Mouse (Mus musculus) spleen, postnatal 4 days (tissue): ENCODE results near the gene Myh6.
"Not testable (repeated sequence)": the region's sequence is repeated elsewhere in the genome, so short reads cannot be mapped to it uniquely, and the experiment has no call there.

ENCODE experiments used
- DNase-seq, 2 experiments: peaks; one replicate each; pipeline ENCODE4 v3.0.0; 2022; ENCODE audit warnings: low spot score in 2 of 2

Gene Myh6

DNA sequence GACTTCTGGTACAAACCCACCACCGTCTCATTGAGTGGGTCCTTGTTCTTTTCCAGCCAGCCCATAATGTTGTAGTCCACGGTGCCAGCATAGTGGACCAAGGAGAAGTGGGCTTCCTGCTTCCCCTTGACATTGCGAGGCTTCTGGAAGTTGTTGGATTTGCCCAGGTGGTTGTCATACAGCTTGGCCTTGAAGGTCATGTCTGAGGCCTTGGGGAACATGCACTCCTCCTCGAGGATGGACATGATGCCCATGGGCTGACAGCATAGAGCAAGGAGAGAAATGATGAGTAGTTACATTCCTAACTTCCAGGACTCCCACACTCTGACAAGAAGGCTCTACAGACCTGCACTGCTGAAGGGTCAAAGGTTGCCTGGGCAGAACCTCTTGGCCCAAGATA lies 8.2 kb downstream of the Myh6 start:
- DNase-seq: no peak

DNA sequence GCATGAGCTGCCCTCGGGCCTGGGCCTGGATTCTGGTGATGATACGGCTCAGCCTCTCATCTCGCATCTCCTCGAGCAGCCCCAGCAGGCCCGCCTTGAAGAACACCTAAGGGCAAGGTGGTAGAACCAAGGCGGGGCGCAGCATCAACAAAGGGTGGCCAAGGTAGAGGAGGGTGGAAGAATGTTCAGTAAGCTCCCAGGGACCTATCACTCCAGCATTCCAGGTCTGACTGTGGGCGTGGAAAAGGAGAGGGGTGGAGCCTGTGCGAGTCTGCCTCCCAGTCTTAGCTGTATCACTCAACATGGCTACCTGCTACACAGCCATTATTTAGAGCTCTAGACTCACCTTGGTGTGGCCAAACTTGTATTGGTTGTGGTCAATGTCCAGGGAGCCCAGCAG lies 10.2 kb downstream of the Myh6 start:
- no peak for DNase-seq

DNA sequence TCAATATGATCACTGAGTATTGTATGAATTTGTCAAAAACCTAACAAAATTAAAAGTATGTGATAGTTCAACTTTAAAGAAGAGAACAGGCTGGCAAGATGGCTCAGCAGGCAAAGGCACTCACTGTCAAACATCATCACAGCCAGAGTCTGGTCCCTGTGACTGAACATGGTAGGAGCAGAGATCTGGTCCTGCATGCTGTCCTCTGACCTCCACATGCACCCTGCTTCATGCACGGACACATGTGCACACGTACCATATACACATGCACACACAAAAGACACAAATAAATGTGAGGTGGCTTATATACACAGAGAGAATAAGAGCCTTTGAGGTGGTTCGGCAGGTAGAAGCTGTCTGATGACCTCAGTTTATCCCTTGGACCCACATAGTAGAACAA lies 11.2 kb downstream of the Myh6 start:
- DNase-seq: no peak

DNA sequence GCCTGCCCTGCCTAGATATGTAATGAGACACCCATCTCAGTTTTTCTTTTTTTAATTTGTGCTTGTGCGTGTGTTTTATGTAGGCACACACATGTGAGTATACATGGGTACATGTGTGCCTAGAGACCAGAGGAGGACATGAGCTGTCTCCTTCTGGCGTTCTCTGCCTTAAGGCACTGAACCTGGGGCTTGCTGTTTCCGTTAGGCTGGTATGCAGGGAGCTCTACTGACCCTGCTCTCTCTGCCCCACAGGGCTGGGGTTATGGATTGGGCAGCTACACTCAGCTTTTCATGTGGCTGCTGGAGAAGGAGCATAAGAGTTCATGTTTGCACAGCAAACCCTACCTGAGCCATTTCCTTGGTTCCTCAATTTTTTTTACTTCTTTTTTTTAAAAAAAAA lies 12.3 kb downstream of the Myh6 start:
- no peak for DNase-seq

DNA sequence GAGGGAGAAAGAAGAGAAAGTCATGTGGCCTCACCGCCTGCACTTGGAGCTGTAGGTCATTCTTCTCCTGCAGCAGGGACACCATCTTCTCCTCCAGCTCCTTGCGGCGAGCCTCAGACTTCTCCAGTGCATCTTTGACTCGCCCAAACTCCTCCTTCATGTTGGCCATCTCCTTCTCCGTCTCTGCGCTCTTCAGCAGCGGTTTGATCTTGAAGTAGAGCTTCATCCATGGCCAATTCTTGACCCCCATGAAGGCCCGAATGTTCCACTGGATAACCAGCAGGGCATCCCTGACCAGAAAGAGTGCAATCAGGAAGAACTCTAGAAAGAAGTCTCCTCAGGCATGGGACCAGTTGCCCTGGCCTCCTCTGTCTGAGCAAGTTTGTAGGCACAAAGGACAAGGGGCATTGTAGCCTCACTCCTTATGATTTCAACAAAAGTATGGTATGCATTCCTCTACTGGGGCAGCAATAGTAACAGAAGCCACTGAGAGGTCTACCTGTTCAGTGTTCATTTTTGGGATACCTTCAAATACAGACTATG lies 13.0 kb downstream of the Myh6 start:
- DNase-seq: no peak

DNA sequence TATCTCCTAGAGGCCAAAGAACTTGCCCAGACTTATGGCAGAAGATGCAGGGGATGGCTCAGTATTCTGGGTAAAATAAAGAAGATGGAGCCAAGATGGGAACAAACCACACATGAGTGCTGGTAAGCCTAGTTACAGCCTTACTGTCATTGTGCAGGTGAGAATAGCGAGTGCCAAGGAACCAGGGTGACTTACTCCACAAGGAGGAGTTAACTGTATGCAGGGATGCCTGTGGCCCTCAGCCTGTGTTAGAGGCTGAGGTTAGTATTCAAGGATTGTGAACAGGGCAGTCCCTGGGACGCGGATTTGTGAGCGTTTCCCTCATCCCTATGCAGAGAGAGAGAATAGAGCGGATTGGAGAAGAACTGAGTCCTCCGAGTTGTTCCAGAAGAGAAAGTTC lies 15.1 kb downstream of the Myh6 start:
- DNase-seq: no peak

DNA sequence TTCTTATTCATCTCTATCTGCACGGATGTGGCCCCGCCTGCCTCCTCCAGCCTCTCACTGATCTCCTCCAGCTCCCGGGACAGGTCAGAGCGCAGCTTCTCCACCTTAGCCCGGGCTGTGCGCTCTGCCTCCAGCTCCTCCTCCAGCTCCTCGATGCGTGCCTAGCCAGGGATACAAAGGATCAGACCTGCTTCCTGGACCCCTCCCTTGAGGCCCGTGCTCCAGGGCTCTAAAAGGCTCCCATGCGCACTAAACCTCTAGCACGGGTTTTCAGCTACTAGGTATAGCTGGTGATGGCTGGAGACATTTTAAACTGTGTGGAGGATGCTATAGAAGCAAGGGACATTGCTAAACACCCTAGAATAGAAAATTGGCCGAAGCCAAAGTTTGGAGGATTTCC lies 16.2 kb downstream of the Myh6 start:
- no peak for DNase-seq

DNA sequence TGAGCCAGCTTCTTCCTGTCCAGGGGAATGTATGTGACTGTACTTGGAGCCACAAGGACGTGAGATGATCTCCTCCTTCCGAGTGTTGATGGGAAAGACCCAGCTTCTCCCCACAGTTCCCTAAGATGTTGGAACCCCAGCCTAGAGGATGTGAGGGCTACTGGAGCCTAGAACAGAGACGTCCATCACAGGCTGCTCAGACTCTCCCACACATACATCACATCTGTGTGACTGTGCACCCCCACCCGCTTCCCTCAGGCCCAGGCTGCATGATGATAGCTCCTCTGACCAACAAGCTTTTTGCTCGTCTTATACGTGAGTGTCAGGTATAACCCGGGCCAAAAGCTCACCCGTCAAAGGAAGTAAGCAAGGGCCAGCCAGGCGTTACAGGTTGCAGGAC lies 17.9 kb downstream of the Myh6 start:
- no peak for DNase-seq

DNA sequence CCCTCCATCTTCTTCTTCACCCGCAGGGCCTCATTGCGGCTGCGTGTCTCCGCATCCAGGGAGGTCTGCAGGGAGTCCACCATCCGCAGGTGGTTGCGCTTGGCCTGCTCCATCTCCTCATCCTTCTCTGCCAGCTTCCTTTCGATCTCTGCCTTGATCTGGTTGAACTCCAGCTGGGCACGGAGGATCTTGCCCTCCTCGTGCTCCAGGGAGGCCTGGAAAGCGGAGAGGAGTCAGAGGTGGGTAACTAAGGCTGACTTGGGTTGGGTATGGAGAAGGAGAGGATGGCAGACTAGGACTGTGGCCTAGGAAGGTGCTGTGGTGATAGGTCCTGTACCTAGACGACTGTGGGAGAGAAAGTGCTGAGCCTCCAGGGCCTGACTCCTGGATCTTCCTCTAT lies 19.7 kb downstream of the Myh6 start:
- DNase-seq: not testable (repeated sequence)

DNA sequence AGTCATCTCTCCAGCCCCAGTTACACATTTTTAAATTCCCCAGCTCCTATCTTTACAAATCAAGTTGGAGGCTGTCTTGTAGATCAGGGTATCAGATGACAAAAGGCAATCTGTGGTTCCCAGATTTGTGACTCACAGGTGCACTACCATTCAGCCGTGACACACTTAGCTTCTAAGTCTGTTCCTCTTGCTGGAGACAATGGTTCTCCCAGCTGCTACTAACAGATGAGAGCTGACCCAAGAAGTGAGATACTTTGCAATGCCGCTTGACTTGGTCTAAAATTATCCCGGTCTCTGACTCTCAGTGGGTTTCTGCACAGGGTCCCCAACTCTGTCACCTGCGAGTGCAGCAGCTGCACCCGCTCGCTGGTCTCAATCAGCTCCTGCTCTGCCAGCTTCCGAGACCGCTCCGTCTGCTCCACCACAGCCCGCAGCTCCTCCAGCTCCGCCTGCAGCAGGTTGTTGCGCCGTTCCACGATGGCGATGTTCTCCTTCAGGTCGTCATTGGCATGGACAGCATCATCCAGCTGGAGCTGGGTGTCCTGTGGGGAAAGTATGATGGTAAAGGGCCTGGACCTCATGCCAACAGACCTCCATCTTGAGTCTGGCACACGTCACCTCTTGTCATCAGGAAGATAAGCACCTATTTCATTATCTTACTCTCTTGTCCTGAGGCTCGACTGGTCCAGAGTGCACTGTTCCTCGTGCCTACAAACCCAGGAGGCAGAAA lies 20.6 kb downstream of the Myh6 start:
- no peak for DNase-seq

DNA sequence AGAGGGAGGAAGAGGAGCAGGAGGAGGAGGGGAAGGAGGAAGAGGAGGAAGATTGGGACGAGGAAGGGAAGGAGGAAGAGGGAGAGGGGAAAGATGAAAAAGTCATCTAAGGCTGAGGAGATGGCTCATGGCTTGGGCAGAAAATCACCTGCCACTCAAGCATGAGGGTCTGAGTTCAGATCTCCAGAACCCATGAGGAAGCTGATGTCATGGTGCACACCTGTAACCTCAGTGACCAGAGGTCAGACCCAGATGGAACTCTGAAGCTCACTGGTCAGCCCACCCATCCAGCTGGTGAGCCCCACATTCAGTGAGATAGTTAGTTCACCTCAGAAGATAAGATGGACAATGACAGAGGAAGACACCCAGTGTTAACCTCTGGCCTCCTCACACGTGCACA lies 21.8 kb downstream of the Myh6 start:
- no peak for DNase-seq

DNA sequence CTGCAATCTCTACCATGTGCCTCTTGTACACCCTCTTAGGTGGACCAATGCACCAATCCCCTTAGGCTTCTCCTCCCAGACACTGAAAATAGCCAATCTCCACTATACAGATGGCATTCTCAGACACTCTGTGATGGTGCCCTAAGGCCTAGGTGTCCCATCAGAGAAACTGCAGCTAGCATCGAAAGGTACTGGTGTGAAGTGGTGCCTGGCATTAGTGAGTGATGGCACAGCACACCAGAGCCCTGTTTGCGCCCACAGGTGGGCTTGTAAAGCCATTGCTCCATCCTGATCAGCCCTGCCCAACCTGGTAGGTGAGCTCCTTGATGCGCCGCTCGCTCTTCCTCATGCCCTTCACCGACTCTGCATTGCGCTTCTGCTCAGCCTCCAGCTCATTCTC lies 22.8 kb downstream of the Myh6 start:
- DNase-seq: no peak

DNA sequence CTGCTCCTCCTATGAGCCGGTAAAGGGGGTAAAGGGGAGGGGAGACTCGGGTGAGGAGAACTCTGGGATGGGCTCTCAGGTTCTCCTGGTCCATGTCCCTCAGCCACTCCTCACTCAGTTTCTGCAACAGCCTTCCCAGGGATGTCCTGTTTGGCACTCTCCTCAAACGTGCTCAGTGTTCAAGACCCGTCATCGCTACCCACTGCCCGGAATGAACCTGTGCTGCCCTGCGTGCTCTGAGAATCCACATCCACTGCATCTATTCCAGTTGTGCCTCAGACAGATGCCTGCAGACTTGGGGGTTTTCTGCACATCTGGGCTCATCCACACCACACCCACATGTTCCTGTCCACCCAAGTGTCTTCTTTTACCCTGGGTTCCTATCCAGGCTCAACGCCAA lies 24.2 kb downstream of the Myh6 start:
- no peak for DNase-seq

DNA sequence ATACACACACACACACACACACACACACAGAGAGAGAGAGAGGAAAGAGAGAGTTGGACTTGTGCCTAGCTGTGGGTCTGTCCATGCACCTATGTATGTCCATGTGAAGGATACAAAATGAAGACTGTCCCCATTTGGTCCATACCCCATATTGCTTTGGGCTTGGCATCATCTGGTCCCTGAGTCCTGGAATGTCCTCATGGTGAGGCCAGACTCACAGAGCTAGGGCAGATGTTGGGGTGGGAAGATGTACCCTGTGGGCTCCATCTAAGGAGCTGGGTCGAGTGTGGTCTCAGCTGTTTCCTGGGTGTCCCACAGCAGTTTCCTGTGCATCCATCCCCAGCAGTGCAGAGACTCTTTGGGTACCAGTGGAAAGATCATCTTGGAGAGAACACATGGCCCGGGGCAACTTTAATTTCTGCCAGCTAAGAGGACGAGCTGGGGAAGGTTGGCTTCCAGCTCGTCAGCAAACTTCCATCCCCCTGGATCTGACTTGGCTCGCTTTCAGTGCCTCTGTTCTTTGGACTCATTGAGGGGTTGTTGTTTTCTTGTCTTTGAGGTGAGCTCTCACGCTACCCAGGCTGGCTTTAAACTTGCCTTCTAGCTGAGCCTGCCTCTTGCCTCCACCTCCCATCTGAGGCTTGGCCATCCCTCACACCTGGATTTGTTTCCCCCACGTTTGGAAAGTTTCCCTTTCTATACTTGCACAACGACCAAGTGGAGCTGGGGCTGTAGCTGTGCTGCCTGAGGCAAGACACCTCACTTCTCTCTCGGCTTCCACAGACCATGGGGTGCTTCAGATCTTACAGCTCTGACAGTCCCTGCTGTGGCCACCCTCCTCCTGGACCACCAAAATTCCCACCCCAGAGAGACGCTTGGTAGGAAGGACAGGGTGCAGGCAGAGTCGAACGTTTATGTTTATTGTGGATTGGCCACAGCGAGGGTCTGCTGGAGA lies 25.4 kb downstream of the Myh6 start:
- no peak for DNase-seq

DNA sequence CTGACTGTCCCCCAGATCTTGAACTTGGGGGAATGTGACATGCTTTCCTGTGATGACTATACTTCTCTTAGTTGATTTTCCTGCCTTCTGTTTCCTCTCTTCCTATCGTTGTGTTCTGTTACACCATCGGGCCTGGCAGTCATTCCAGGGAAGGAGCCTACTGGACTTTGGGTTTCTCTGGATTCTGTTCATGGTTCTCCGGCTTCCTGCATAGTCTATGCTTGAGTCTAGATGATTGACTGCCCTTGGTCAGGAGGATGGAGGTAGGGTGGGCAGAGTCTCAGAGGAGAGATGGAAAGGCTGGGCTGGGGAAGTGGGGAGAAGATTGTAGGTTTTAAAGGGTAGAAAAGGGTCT lies 26.6 kb downstream of the Myh6 start:
- no peak for DNase-seq

DNA sequence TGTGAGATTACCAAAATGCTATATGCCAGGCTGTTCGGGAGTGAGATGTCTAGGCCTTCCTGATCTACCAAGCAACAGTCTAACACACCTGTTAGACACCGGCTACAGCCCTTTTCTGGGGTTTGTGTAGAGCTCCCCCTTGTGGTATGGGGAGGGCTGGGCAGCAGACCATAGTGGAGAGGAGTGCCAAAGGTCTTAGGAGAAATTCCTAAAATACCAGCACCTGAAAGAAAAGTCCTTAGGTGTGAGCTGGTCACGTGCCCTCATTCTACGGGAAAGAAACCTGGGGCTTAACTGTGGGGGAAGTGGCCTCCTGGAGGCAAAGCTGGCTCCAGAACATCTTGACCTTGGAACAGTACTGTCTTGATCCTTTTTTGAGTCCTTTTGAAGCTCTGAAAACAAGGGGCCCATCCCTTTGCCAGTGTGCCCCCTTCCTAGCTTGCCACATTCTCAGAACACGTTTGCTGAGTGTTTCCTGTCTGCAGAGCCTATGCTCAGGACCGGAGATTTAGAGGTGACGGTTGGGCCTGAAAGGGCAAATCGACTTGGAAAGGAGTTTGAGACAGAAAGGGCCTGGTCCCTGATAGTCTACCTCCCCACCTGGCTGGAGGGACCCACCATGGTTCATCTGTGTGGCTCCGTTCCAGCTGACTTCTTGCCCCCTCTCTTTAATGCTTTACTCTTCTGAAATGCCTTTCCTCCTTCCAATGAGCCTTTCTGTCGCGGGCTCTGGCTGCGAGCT lies 27.1 kb downstream of the Myh6 start:
- peak; percentile 55 to 76 for DNase-seq

DNA sequence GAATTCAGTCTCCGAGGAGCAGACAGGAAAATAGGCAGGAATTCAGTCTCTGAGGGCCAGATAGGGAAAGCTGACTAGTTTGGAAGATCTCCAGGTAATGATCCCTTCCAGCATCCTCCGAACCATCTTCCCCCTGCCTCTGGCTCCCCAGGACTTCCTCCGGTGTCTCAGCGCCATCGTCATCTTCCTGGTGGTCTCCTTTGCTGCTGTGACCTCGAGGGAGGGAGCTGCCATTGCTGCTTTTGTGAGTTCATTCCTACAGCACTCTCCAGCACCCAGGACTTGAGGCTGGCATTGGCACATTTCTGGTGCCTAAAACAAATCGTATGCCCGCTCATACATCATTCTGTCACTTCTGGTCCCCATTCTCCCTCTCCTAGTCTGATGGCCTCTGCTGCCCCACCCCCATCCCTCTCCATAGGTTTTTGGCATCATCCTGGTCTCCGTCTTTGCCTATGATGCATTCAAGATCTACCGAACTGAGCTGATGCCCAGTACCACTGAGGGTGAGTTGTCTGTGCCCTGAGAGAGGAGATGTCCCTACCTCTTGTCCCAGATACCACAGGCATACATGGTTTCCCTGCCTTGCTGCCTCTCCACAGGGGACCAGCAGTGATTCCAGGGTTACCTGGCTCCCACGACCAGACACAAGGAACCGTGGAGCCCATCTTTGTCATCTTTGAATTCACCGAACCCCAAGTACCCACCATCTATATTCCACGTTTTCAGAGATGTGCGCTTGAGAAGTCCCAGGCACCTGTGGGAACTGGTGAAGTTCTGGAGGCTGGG lies 28.1 kb downstream of the Myh6 start:
- no peak for DNase-seq

DNA sequence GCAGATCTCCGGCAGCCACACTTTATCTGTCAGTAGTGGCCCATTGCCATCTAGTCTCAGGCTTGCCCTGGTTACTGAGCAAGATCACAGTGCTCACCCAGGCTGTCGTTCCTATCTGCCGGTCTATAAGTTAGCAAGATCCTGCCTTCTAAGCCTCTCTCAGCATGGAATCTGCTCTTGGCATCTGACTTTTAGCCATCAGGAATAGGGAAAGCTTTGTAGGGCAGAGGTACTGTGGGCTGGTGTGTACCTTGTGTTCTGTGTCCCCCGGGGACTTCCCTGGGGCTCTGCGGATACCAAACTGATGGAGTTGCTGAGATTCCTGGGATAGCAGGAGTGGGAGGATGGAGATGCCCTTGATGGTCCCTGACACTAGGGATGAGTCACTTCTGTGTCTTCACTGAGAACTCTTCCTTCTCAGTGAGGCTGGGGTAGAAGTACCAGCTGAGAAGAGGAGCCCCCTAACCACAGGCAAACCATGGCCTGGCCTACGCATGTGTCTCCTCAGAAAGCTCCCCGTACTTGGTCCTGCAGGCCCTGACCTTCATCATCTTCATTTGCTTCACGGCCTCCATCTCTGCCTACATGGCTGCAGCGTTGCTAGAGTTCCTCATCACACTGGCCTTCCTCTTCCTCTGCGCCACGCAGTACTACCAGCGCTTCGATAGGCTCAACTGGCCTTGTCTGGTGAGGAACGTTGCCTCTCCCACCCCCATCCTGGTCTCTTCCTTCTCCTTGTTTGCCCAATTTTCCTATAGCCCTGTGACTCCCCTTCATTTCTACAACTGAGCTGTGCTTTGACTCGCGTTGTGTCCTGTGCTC lies 29.2 kb downstream of the Myh6 start:
- DNase-seq: no peak

DNA sequence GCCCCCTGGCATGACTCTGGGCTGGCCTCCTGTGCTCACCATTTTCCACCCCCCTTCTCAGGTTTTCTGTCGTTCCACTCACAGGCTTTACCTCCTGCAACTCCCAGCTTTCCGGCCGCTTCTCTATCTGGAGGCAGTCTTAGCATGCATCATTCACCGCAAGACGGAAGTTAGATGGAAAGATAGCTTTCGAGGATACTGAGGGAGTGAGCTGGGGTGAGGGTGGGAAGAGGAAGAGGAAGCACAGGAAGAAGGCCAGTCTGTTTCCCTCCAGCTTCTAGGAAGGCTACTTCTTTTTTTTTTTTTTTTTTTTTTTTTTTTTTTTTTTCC lies 29.9 kb downstream of the Myh6 start:
- no peak for DNase-seq

DNA sequence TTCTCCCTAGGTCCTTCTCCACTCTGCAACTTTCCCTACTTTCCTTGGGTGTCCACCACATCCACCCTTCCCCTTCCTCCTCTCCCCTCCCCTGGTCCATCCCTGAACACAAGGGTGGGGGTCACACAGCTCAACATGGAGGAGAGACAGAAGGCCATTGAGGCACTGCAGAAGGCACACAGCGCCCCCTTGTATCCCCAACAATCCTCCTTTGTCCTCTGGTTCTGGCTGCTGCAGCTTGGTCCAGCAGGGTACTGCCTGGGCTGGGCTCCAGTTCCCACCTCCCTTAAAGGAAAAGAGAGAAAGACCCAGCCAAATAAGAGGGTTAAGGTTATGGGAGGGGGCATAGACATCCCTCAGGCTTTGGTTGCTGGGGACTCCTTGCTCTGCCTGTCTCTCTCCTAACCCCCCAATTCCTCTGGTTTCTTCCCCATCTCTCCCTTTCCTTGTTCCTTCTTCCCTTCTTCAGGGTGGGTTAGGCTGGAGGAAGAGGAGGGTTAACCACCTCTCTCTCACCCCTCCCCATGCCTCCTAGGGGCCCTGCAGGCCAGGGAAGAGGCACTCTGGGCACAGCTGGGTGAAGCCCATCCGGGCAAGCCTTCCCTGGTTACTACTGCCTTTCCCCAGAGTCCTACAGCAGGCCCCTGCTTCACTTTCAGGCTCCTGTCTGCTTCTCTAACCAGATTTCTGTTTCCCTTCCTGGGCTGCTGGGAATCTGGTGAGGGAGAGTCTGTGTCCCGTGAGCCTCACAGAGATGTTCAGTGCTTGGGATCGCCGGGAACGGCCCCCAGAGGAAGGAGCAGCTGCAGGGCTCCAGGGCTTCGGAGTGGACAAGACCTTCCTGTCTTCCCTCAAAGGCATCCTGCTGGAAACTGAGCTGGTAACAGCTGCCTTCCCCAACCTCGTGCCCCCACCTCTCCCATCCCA lies 30.6 kb downstream of the Myh6 start, which contains the start of gene Cmtm5:
Cmtm5 (plus strand) TSS at position 358 of the 927 bp plus-strand sequence.
- no peak for DNase-seq
